Mouse (Mus musculus) olfactory bulb, adult 2 months (tissue): Measurements from ENCODE around the gene Klhdc8b. TPM values are rescaled to one million over a fixed set of nuclear protein-coding genes. Genes with fewer than 3 reads are reported as not detected.

Experiments used
- H3K27ac ChIP-seq: fragments of 200-500 bp; 2 replicates; pipeline ENCODE4 v1.5.1; 2012; ENCODE audit warnings: low read depth, low read length; ENCODE audit not compliant: insufficient read depth
- H3K4me1 ChIP-seq: fragments of 200-500 bp; 2 replicates; pipeline ENCODE4 v1.6.1; 2012; ENCODE audit warnings: low read length; ENCODE audit not compliant: control insufficient read depth, insufficient read depth
- H3K4me3 ChIP-seq: fragments of 200-500 bp; 2 replicates; pipeline ENCODE4 v1.5.1; 2012; ENCODE audit warnings: mild to moderate bottlenecking, low read depth, low read length, moderate library complexity; ENCODE audit not compliant: insufficient read depth
- CTCF ChIP-seq: fragments of 200-500 bp; IDR thresholded peaks from 2 replicates; pipeline ENCODE4 v1.5.1; 2012; ENCODE audit warnings: low read depth, mild to moderate bottlenecking, low read length, moderate library complexity; ENCODE audit not compliant: insufficient read depth
- POLR2A ChIP-seq: fragments of 200-500 bp; IDR thresholded peaks from 2 replicates; pipeline ENCODE4 v1.6.1; 2012; ENCODE audit warnings: mild to moderate bottlenecking, low read depth, low read length, moderate library complexity; ENCODE audit not compliant: insufficient read depth
- WGBS: fragments of 180-500 bp; shearing (Covaris S2); methylation state at CpG from one replicate; pipeline ENCODE4 v1.1.7; 2018; 5-methylcytosine and 5-hydroxymethylcytosine counted together
- polyA plus RNA-seq: library from polyadenylated mRNA; stranded (reverse); fragments of >200 nt; gene quantifications from 2 replicates; pipeline ENCODE4 v1.2.4, GENCODE M21; 2012; ENCODE audit warnings: low replicate concordance; ENCODE audit not compliant: missing spikeins, insufficient read depth, insufficient read length

Gene Klhdc8b
- polyA plus RNA-seq, 1 experiment, result not detected

- peaks cover 28% of the 10 kb centered on the region for H3K4me1 ChIP-seq
- TF ChIP-seq POLR2A, result no peak
- TF ChIP-seq CTCF, result no peak
- 71% methylated on average over 9 of the region's 9 CpGs for WGBS
Measured at GRCm38 (mm10) chr9:108445125-108445524, 16.3 kb downstream of the Klhdc8b start.

GRCm38 (mm10) chr9:108441236-108441919, 20.0 kb downstream of the Klhdc8b start:
- WGBS, result 28% methylated on average over 11 of the region's 11 CpGs
- TF ChIP-seq CTCF, result no peak
- no peak for TF ChIP-seq POLR2A
- Histone ChIP-seq H3K27ac (peak overlapping the region; percentile 90), H3K4me1 (peaks cover 22% of the 10 kb centered on the region), H3K4me3 (no peak overlapping the region)

More at GRCm38 (mm10) chr9:108445125-108445524, 16.3 kb downstream of the Klhdc8b start:
- H3K4me3 ChIP-seq, result no peak overlapping the region
- H3K27ac ChIP-seq, result no peak overlapping the region

- H3K4me3 ChIP-seq, result no peak overlapping the region
- H3K27ac ChIP-seq, result peak overlapping the region; percentile 82
- WGBS, result 32% methylated on average over 5 of the region's 5 CpGs
- H3K4me1 ChIP-seq, result peaks cover 25% of the 10 kb centered on the region
- TF ChIP-seq CTCF (no peak), POLR2A (no peak)
Measured at GRCm38 (mm10) chr9:108440485-108440884, 20.9 kb downstream of the Klhdc8b start.

GRCm38 (mm10) chr9:108439176-108439575, 22.2 kb downstream of the Klhdc8b start:
- no peak overlapping the region for H3K27ac ChIP-seq
- 49% methylated on average over 6 of the region's 6 CpGs for WGBS
- TF ChIP-seq POLR2A, result no peak
- TF ChIP-seq CTCF, result no peak
- peaks cover 25% of the 10 kb centered on the region for H3K4me1 ChIP-seq
- H3K4me3 ChIP-seq, result no peak overlapping the region

- no peak within 1 kb of the TSS for H3K4me3 ChIP-seq
- H3K4me1 ChIP-seq, result peaks cover 28% of the 10 kb centered on the region
- WGBS, result 48% methylated on average over 3 of the region's 3 CpGs
- TF ChIP-seq CTCF (no peak), POLR2A (no peak)
- H3K27ac ChIP-seq, result no peak within 1 kb of the TSS
Measured at GRCm38 (mm10) chr9:108436182-108436581, 25.2 kb downstream of the Klhdc8b start, which contains the start of gene BC048562. Gene BC048562, plus strand, starts transcription at chr9:108436482.

- Histone ChIP-seq H3K27ac (no peak overlapping the region), H3K4me3 (peak overlapping the region; percentile 31), H3K4me1 (peaks cover 8% of the 10 kb centered on the region)
- no peak for TF ChIP-seq POLR2A
- TF ChIP-seq CTCF, result no peak
- whole genome bisulfite sequencing, result 53% methylated on average over 32 of the region's 32 CpGs
Measured at GRCm38 (mm10) chr9:108431431-108432067, 29.8 kb downstream of the Klhdc8b start.

- Histone ChIP-seq H3K27ac (no peak within 1 kb of the TSS), H3K4me3 (no peak within 1 kb of the TSS)
Measured at GRCm38 (mm10) chr9:108428384-108428783, 33.0 kb downstream of the Klhdc8b start, which contains the start of gene Ccdc36. Gene Ccdc36, minus strand, starts transcription at chr9:108428484.

GRCm38 (mm10) chr9:108412221-108412620, 49.2 kb downstream of the Klhdc8b start:
- H3K27ac ChIP-seq, result no peak overlapping the region
- H3K4me1 ChIP-seq, result no peaks in the 10 kb centered on the region
- H3K4me3 ChIP-seq, result no peak overlapping the region
- TF ChIP-seq POLR2A (no peak), CTCF (no peak)
- WGBS, result 64% methylated on average over 1 of the region's 1 CpGs

More at GRCm38 (mm10) chr9:108428384-108428783, 33.0 kb downstream of the Klhdc8b start, which contains the start of gene Ccdc36:
- TF ChIP-seq CTCF (no peak), POLR2A (no peak)
- H3K4me1 ChIP-seq, result peaks cover 4% of the 10 kb centered on the region

- no peak for TF ChIP-seq CTCF
- no peak for TF ChIP-seq POLR2A
- Histone ChIP-seq H3K4me1 (no peaks in the 10 kb centered on the region), H3K4me3 (no peak overlapping the region), H3K27ac (no peak overlapping the region)
- 42% methylated on average over 9 of the region's 9 CpGs for WGBS
Measured at GRCm38 (mm10) chr9:108411381-108411942, 49.9 kb downstream of the Klhdc8b start.
